Mouse (Mus musculus): ENCODE results near the gene Dnah12. TPM values are rescaled to one million over a fixed set of nuclear protein-coding genes. Genes with fewer than 3 reads are reported as not detected.

The Dnah12 gene
- polyA plus RNA-seq, 1 experiment = 0.04 TPM

- Histone ChIP-seq H3K27ac (ENCODE audit: insufficient read depth, low read depth, low read length) (no peak overlapping the region), H3K4me1 (ENCODE audit: control insufficient read depth, insufficient read depth, low read length) (peaks cover 4% of the 10 kb centered on the region), H3K4me3 (ENCODE audit: insufficient read depth, low read length) (no peak overlapping the region)
- no peak for TF ChIP-seq POLR2A (IDR thresholded peaks at IDR 0.05; ENCODE audit: borderline replicate concordance, low read depth, low read length)
- no peak for TF ChIP-seq CTCF (IDR thresholded peaks at IDR 0.05; ENCODE audit: low read depth, low read length)
Measured at GRCm38 (mm10) chr14:26859024-26859423, 165.9 kb downstream of the Dnah12 start.

GRCm38 (mm10) chr14:26867356-26867755 is 174.3 kb downstream of the Dnah12 start:
- no peaks in the 10 kb centered on the region for H3K4me1 ChIP-seq (ENCODE audit: control insufficient read depth, insufficient read depth, low read length)
- no peak overlapping the region for H3K27ac ChIP-seq (ENCODE audit: insufficient read depth, low read depth, low read length)
- TF ChIP-seq CTCF (IDR thresholded peaks at IDR 0.05; ENCODE audit: low read depth, low read length) (0 out of 2 replicates have a peak, but pooled peaks have one; percentile 33), POLR2A (IDR thresholded peaks at IDR 0.05; ENCODE audit: borderline replicate concordance, low read depth, low read length) (no peak)
- no peak overlapping the region for H3K4me3 ChIP-seq (ENCODE audit: insufficient read depth, low read length)

- H3K4me3 ChIP-seq (ENCODE audit: insufficient read depth, low read length) = no peak overlapping the region
- no peak overlapping the region for H3K27ac ChIP-seq (ENCODE audit: insufficient read depth, low read depth, low read length)
- no peak for TF ChIP-seq POLR2A (IDR thresholded peaks at IDR 0.05; ENCODE audit: borderline replicate concordance, low read depth, low read length)
- no peak for TF ChIP-seq CTCF (IDR thresholded peaks at IDR 0.05; ENCODE audit: low read depth, low read length)
- no peaks in the 10 kb centered on the region for H3K4me1 ChIP-seq (ENCODE audit: control insufficient read depth, insufficient read depth, low read length)
Measured at GRCm38 (mm10) chr14:26868299-26868698, 175.2 kb downstream of the Dnah12 start.

GRCm38 (mm10) chr14:26878756-26879155 is 185.7 kb downstream of the Dnah12 start:
- Histone ChIP-seq H3K4me1 (ENCODE audit: control insufficient read depth, insufficient read depth, low read length) (no peaks in the 10 kb centered on the region), H3K4me3 (ENCODE audit: insufficient read depth, low read length) (no peak overlapping the region), H3K27ac (ENCODE audit: insufficient read depth, low read depth, low read length) (no peak overlapping the region)
- TF ChIP-seq POLR2A (IDR thresholded peaks at IDR 0.05; ENCODE audit: borderline replicate concordance, low read depth, low read length) (no peak), CTCF (IDR thresholded peaks at IDR 0.05; ENCODE audit: low read depth, low read length) (no peak)

GRCm38 (mm10) chr14:26879976-26880375 is 186.9 kb downstream of the Dnah12 start:
- TF ChIP-seq POLR2A (IDR thresholded peaks at IDR 0.05; ENCODE audit: borderline replicate concordance, low read depth, low read length) (no peak), CTCF (IDR thresholded peaks at IDR 0.05; ENCODE audit: low read depth, low read length) (no peak)
- Histone ChIP-seq H3K4me3 (ENCODE audit: insufficient read depth, low read length) (no peak overlapping the region), H3K4me1 (ENCODE audit: control insufficient read depth, insufficient read depth, low read length) (no peaks in the 10 kb centered on the region), H3K27ac (ENCODE audit: insufficient read depth, low read depth, low read length) (no peak overlapping the region)

GRCm38 (mm10) chr14:26881700-26882099 is 188.6 kb downstream of the Dnah12 start:
- TF ChIP-seq POLR2A (IDR thresholded peaks at IDR 0.05; ENCODE audit: borderline replicate concordance, low read depth, low read length) (no peak), CTCF (IDR thresholded peaks at IDR 0.05; ENCODE audit: low read depth, low read length) (no peak)
- no peak overlapping the region for H3K27ac ChIP-seq (ENCODE audit: insufficient read depth, low read depth, low read length)
- no peaks in the 10 kb centered on the region for H3K4me1 ChIP-seq (ENCODE audit: control insufficient read depth, insufficient read depth, low read length)

GRCm38 (mm10) chr14:26887244-26887643 is 194.2 kb downstream of the Dnah12 start:
- Histone ChIP-seq H3K27ac (ENCODE audit: insufficient read depth, low read depth, low read length) (no peak overlapping the region), H3K4me1 (ENCODE audit: control insufficient read depth, insufficient read depth, low read length) (no peaks in the 10 kb centered on the region), H3K4me3 (ENCODE audit: insufficient read depth, low read length) (no peak overlapping the region)
- no peak for TF ChIP-seq POLR2A (IDR thresholded peaks at IDR 0.05; ENCODE audit: borderline replicate concordance, low read depth, low read length)
- TF ChIP-seq CTCF (IDR thresholded peaks at IDR 0.05; ENCODE audit: low read depth, low read length) = no peak

More at GRCm38 (mm10) chr14:26881700-26882099, 188.6 kb downstream of the Dnah12 start:
- H3K4me3 ChIP-seq (ENCODE audit: insufficient read depth, low read length) = no peak overlapping the region

GRCm38 (mm10) chr14:26890777-26891176 is 197.7 kb downstream of the Dnah12 start:
- H3K4me1 ChIP-seq (ENCODE audit: control insufficient read depth, insufficient read depth, low read length) = no peaks in the 10 kb centered on the region
- TF ChIP-seq POLR2A (IDR thresholded peaks at IDR 0.05; ENCODE audit: borderline replicate concordance, low read depth, low read length) (no peak), CTCF (IDR thresholded peaks at IDR 0.05; ENCODE audit: low read depth, low read length) (no peak)
- no peak overlapping the region for H3K4me3 ChIP-seq (ENCODE audit: insufficient read depth, low read length)
- no peak overlapping the region for H3K27ac ChIP-seq (ENCODE audit: insufficient read depth, low read depth, low read length)

- Histone ChIP-seq H3K4me3 (ENCODE audit: insufficient read depth, low read length) (no peak within 1 kb of the TSS), H3K4me1 (ENCODE audit: control insufficient read depth, insufficient read depth, low read length) (no peaks in the 10 kb centered on the region), H3K27ac (ENCODE audit: insufficient read depth, low read depth, low read length) (no peak within 1 kb of the TSS)
- no peak for TF ChIP-seq CTCF (IDR thresholded peaks at IDR 0.05; ENCODE audit: low read depth, low read length)
- TF ChIP-seq POLR2A (IDR thresholded peaks at IDR 0.05; ENCODE audit: borderline replicate concordance, low read depth, low read length) = no peak
Measured at GRCm38 (mm10) chr14:26894392-26894791, 201.3 kb downstream of the Dnah12 start, which contains the start of gene Asb14. Asb14 (plus strand) TSS chr14:26894557.

- TF ChIP-seq POLR2A (IDR thresholded peaks at IDR 0.05; ENCODE audit: borderline replicate concordance, low read depth, low read length) (no peak), CTCF (IDR thresholded peaks at IDR 0.05; ENCODE audit: low read depth, low read length) (no peak)
Measured at GRCm38 (mm10) chr14:26899490-26899889, 206.4 kb downstream of the Dnah12 start.

GRCm38 (mm10) chr14:26900893-26901292 is 207.8 kb downstream of the Dnah12 start:
- Histone ChIP-seq H3K27ac (ENCODE audit: insufficient read depth, low read depth, low read length) (no peak overlapping the region), H3K4me1 (ENCODE audit: control insufficient read depth, insufficient read depth, low read length) (no peaks in the 10 kb centered on the region), H3K4me3 (ENCODE audit: insufficient read depth, low read length) (no peak overlapping the region)
- TF ChIP-seq POLR2A (IDR thresholded peaks at IDR 0.05; ENCODE audit: borderline replicate concordance, low read depth, low read length) (no peak), CTCF (IDR thresholded peaks at IDR 0.05; ENCODE audit: low read depth, low read length) (no peak)

More at GRCm38 (mm10) chr14:26899490-26899889, 206.4 kb downstream of the Dnah12 start:
- H3K27ac ChIP-seq (ENCODE audit: insufficient read depth, low read depth, low read length) = no peak overlapping the region
- no peak overlapping the region for H3K4me3 ChIP-seq (ENCODE audit: insufficient read depth, low read length)
- H3K4me1 ChIP-seq (ENCODE audit: control insufficient read depth, insufficient read depth, low read length) = no peaks in the 10 kb centered on the region

All from bone marrow macrophage, adult 2 months (primary cell).